Mouse (Mus musculus) thymus, postnatal 10 days (tissue): Measurements from ENCODE around the gene Ccm2l.
A peak's percentile ranks its signal among the peaks of the same experiment; 100 is the strongest.

Experiments used
- DNase-seq, 2 experiments: peaks; one replicate each; pipeline ENCODE4 v3.0.0; 2021; ENCODE audit warnings: low spot score in 2 of 2

Ccm2l gene

GRCm38 (mm10) chr2:153065747-153066508, at the start of gene Ccm2l:
Gene Ccm2l (plus strand): TSS chr2:153065955.
- DNase-seq: no peak

GRCm38 (mm10) chr2:153016786-153017185, 49.0 kb upstream of the Ccm2l start:
- DNase-seq: no peak

- DNase-seq: no peak
These were observed 46.4 kb upstream of the Ccm2l start for GRCm38 (mm10) chr2:153019355-153019754.

- no peak for DNase-seq
These were observed 44.6 kb upstream of the Ccm2l start for GRCm38 (mm10) chr2:153021163-153021562.

- no peak for DNase-seq
These were observed 42.9 kb upstream of the Ccm2l start for GRCm38 (mm10) chr2:153022855-153023254.

- DNase-seq: no peak
These were observed 39.7 kb upstream of the Ccm2l start for GRCm38 (mm10) chr2:153026052-153026451.

- DNase-seq: no peak
These were observed 38.3 kb upstream of the Ccm2l start for GRCm38 (mm10) chr2:153027501-153027900.

GRCm38 (mm10) chr2:153030422-153030821, 35.3 kb upstream of the Ccm2l start:
- DNase-seq: no peak

- DNase-seq: no peak
These were observed 34.4 kb upstream of the Ccm2l start, which contains the start of gene Xkr7 for GRCm38 (mm10) chr2:153031126-153032082. Gene Xkr7 (plus strand): TSS chr2:153031852.

- DNase-seq: peak; percentile 70 to 94
These were observed 33.5 kb upstream of the Ccm2l start for GRCm38 (mm10) chr2:153032083-153032842.

GRCm38 (mm10) chr2:153032973-153033372, 32.8 kb upstream of the Ccm2l start:
- DNase-seq: no peak

- no peak for DNase-seq
These were observed 32.1 kb upstream of the Ccm2l start for GRCm38 (mm10) chr2:153033545-153034230.

- DNase-seq: no peak
These were observed 29.1 kb upstream of the Ccm2l start for GRCm38 (mm10) chr2:153036690-153037089.

- DNase-seq: no peak
These were observed 21.9 kb upstream of the Ccm2l start for GRCm38 (mm10) chr2:153043886-153044285.

- DNase-seq: peak; percentile 47 to 52
These were observed 19.9 kb upstream of the Ccm2l start for GRCm38 (mm10) chr2:153045884-153046299.

- peak in 1 of 2 experiments; percentile 51 for DNase-seq
These were observed 17.8 kb upstream of the Ccm2l start for GRCm38 (mm10) chr2:153047828-153048465.

- DNase-seq: peak; percentile 34 to 38
These were observed 16.3 kb upstream of the Ccm2l start for GRCm38 (mm10) chr2:153049288-153049996.

- DNase-seq: no peak
These were observed 15.8 kb upstream of the Ccm2l start for GRCm38 (mm10) chr2:153049997-153050358.

- no peak for DNase-seq
These were observed 14.7 kb upstream of the Ccm2l start for GRCm38 (mm10) chr2:153051095-153051494.

GRCm38 (mm10) chr2:153051537-153051936, 14.2 kb upstream of the Ccm2l start:
- DNase-seq: no peak
